Mouse (Mus musculus): ENCODE data around the gene Smad3. TPM values are rescaled to one million over a fixed set of nuclear protein-coding genes. Genes with fewer than 3 reads are reported as not detected.

Smad3 gene
- polyA plus RNA-seq, 1 experiment from 2014 or later, result 14.8 TPM

DNA sequence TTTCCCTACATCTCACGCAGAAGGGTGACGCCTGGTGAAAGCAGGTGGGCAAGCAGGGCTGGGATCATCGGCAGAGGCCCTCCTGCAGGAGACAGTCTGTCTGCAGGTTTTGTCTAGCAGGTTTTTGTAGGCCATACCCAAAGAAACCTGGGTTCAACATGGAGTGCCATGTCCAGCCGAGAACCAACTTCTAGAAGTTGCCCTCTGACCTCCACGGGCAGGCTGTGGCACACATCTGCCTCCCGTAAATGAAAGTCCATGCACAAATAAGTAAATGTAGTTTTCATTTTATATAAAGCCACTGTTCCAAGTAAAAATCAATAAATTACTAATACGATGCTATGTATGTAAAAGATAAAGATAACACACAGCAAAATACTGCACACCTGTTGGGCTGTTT lies 3.0 kb upstream of the Smad3 start:
- H3K36me3 ChIP-seq, result no peaks in the 10 kb centered on the region
- 68% methylated on average over 7 of the region's 7 CpGs for WGBS
- H3K9ac ChIP-seq, result no peak overlapping the region
- H3K27me3 ChIP-seq (replicated peaks), result no peaks in the 10 kb centered on the region
- peak overlapping the region; percentile 79 for H3K4me2 ChIP-seq (replicated peaks)
- no peaks in the 10 kb centered on the region for H3K9me3 ChIP-seq
- ATAC-seq, result no peak
- no peak overlapping the region for H3K4me3 ChIP-seq (replicated peaks)
- H3K4me1 ChIP-seq (replicated peaks), result peaks cover 21% of the 10 kb centered on the region
- peak overlapping the region; percentile 86 for H3K27ac ChIP-seq

DNA sequence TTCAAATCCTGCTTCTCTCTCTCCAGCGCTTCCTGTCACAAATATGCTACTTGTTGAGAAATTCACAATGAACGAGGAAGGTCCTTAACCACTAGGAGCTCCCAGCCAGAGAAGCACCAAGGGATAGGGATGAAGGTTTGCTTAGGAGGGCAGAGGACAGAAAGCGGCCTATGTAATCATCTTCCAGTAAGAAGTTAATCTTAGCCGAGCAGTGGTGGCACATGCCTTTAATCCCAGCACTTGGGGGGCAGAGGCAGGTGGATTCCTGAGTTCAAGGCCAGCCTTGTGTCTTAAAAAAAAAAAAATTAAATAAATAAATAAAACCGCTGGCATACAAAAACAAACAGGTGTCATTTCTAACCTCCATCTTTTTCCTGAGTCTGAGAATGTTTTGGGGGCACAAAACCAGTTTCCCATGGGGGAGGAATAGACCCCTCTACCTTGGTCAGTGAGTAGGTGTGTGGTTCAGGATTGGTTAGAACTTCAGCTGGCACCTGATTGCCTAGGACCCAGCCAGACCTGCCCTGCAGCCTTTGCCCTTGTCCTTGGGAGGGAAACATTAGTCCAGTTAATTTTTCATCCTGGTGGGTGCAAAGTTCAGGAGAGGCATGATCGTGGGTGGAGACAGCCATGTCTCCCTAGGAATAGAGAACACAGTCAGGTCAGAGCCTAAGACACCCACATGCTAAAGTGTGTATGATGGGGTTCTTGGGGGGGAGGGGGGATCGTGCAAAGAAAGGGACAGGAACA lies 2.4 kb upstream of the Smad3 start:
- H3K27ac ChIP-seq, result peak overlapping the region; percentile 98
- peak; percentile 37 for ATAC-seq
- no peaks in the 10 kb centered on the region for H3K9me3 ChIP-seq
- peaks cover 27% of the 10 kb centered on the region for H3K4me1 ChIP-seq (replicated peaks)
- H3K27me3 ChIP-seq (replicated peaks), result no peaks in the 10 kb centered on the region
- no peak overlapping the region for H3K4me3 ChIP-seq (replicated peaks)
- WGBS, result 57% methylated on average over 7 of the region's 7 CpGs
- peak overlapping the region; percentile 79 for H3K4me2 ChIP-seq (replicated peaks)
- no peak overlapping the region for H3K9ac ChIP-seq
- H3K36me3 ChIP-seq, result no peaks in the 10 kb centered on the region

DNA sequence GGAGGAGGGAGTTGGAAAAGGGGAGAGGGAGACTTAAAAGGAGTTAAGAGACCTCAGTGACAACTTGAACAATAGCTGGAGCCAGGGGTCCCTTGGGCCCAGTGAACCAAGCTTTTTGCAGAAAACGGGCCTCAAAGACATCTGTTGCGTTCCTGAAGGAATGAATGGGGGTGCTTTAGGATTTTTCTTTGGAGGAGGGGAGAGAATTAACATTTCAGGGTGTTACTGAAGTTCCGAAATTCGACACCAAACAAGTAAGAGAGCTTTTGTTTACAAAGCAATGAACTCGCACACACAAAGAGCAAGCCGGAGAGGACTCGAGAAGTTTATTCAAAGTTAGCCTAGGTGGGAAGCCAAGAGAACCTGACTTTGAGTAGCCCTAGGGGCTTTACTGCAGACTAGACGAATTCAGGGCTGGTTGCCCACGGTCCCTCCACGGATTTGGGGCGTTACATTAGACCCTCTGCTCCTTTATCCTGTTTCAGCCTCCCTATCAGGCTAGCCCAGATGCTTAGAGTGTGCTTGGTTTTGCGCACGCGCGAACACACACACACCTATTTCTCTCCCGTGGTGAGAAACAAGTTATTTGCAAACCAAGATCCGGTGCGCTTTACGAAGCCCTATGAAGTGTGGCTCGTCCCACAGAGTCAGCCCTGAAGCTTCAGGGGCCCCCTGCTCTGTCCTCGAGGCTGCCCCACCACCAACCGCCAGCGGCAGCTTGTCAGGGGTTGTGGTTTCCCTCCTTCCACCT lies 1.0 kb upstream of the Smad3 start:
- WGBS, result 2% methylated on average over 23 of the region's 23 CpGs
- 0 out of 2 replicates have a peak, but pooled peaks have one; percentile 3 for ATAC-seq
- Histone ChIP-seq H3K36me3 (no peaks in the 10 kb centered on the region), H3K4me1 (replicated peaks) (peaks cover 40% of the 10 kb centered on the region), H3K9me3 (no peaks in the 10 kb centered on the region), H3K4me2 (replicated peaks) (peak overlapping the region; percentile 79), H3K4me3 (replicated peaks) (peak overlapping the region; percentile 88), H3K27me3 (replicated peaks) (no peaks in the 10 kb centered on the region), H3K27ac (peak overlapping the region; percentile 98), H3K9ac (peak overlapping the region; percentile 98)

DNA sequence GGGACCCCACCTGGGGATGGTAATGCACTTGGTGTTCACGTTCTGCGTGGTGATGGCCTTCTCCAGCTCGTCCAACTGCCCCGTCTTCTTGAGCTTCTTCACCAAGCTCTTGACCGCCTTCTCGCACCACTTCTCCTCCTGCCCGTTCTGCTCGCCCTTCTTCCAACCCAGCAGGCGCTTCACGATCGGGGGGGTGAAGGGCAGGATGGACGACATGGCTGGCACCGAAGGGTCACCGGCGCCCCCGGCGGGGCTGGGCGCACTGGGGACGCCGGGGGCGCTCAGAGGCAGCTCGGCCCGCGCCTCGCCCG lies 377 bp downstream of the Smad3 start:
- H3K4me1 ChIP-seq (replicated peaks), result peaks cover 49% of the 10 kb centered on the region
- H3K36me3 ChIP-seq, result no peaks in the 10 kb centered on the region
- H3K9me3 ChIP-seq, result no peaks in the 10 kb centered on the region
- no peak for ATAC-seq
- WGBS, result under 1% methylated on average over 26 of the region's 26 CpGs
- H3K27me3 ChIP-seq (replicated peaks), result no peaks in the 10 kb centered on the region
- H3K27ac ChIP-seq, result peak overlapping the region; percentile 98
- peak overlapping the region; percentile 79 for H3K4me2 ChIP-seq (replicated peaks)
- H3K4me3 ChIP-seq (replicated peaks), result peak overlapping the region; percentile 88
- peak overlapping the region; percentile 98 for H3K9ac ChIP-seq

DNA sequence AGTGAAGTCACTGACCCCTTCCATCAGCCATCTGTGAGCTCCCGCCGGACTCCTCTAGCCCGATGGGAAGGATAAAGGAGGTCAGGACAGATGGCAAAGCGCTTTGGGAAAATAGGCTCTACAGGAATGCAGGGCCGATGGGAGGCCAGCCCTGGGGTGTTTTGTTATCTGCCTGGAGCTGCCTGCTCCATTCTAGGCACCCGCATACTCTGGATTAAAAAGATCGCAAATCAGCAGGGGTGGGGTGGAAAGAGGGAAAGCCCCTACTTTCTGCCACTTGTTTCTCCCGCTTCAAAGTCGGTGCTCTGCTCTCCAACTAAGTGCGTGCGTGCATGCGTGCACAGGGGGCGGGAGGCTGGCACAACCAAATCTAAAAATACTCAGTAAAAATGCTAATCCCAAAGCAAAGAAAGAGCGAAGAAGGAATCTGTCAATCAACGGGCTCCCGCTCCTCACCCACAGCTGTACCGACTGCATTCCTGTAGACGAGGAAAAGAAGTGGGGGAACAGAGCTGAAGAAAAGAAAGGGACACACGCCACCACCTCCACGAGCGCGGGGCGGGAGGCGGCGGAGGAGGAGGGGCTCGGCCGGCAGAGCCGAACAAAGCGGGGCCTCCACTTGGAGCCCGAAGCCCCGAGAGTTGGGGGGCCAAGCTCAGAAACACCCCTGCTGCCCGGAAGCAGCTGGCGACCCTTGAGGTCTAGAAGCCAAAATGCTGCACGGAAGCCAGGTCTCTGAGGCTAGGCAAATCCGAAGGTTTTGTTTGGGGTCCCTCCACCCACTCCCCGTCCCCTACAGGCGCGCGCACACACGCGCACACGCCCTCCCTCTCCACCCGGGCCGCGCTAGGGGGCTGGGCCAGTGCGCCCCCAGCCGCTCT lies 973 bp downstream of the Smad3 start:
- 0 out of 2 replicates have a peak, but pooled peaks have one; percentile 8 for ATAC-seq
- Histone ChIP-seq H3K4me2 (replicated peaks) (peak overlapping the region; percentile 79), H3K27ac (peak overlapping the region; percentile 98), H3K9ac (peak overlapping the region; percentile 98), H3K9me3 (no peaks in the 10 kb centered on the region), H3K27me3 (replicated peaks) (no peaks in the 10 kb centered on the region), H3K4me3 (replicated peaks) (peak overlapping the region; percentile 88), H3K36me3 (no peaks in the 10 kb centered on the region), H3K4me1 (replicated peaks) (peaks cover 54% of the 10 kb centered on the region)
- under 1% methylated on average over 47 of the region's 47 CpGs for WGBS

DNA sequence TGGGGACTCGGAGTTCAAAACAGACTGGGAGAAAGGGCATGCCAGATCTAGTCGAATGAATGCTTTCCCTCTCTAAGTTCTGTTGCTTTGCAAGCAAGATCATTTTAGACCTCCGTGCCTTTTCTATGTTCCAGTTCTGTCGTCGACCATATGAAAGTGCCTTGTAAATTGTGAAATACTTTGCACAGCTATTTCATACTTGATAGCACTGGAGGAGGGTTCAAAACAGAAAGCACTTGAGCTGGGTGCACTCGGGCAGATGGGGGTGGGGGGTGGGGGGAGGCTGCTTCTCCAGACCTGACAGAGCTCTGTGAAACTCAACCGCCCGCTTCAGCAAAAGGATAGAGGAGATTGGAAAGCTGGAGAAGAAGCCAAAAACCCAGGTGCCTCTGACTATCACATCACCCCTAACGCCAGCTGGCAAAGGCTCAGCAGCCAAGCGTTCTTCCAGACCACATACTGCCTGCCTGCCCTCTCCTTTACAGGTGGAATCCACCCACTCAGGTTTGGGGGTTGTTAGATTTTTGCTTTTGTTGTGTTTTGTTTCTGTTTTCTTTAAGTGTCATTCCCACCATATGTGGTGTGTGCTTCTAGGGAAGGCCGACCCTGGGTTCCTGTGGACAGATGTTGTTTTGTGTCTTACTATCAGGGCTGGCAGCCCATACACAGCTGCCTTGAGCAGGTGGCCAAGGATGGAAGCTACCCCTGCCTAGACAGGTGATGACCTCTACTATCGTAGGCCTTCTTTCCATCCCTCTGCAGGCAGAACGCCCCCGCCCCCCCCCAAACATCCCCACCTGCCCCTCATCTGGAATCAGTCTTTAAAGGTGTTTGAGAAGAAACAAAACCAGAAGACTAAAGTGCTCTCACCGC lies 1.9 kb downstream of the Smad3 start:
- no peak overlapping the region; the same call in 1 of the 2 replicates for H3K27ac ChIP-seq
- 14% methylated on average over 15 of the region's 15 CpGs for WGBS

DNA sequence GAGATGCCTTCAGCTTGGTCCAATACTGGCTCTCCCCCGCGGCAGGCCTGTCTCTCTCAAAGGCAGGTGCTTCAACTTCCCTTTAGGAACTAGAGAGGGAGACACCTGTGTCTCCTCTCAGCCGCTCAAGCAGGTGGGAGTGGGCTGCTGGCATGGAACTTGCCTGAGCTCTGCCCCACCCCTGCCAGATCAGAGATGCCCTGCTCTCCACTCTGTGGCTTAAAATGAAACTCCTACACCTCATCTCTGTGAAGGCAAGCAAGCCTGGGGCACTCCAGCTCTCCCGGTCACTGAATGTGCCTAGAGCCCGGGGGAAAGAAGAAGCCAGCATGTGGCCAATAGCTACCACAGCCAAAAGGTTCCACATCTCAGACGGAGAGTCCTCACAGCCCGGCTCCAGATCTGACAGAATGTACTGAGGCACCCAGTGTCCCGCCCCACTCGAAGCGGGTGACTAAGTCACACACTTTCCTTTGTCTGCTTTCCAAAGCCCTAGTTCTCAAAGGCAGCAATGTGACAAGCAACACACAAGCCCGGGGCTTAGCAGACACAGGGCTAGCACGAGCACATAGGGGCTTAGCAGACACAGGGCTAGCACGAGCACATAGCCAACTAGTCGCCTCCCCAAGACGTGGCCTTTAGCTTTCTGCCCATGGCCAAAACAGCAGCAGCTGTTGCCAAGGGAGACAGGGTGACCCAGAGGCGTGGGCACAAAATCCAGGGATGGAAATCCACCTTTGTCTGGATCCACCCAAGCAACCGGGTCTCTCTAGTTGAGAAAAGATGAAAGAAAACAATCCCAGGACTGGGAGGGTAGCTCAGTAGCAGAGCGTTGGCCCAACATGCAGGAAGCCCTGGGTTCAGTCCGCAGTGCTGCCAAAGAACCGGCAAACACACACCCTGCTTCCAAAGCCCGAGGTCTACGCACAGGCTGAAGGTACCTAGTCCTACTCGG lies 3.0 kb downstream of the Smad3 start:
- no peaks in the 10 kb centered on the region for H3K36me3 ChIP-seq
- peak overlapping the region; percentile 79 for H3K4me2 ChIP-seq (replicated peaks)
- H3K27me3 ChIP-seq (replicated peaks), result no peaks in the 10 kb centered on the region
- peaks cover 67% of the 10 kb centered on the region for H3K4me1 ChIP-seq (replicated peaks)
- H3K9me3 ChIP-seq, result no peaks in the 10 kb centered on the region
- ATAC-seq, result no peak
- H3K9ac ChIP-seq, result peak overlapping the region; percentile 98; the same call in 1 of the 2 replicates
- H3K27ac ChIP-seq, result no peak overlapping the region; the same call in 1 of the 2 replicates
- peak overlapping the region; percentile 88 for H3K4me3 ChIP-seq (replicated peaks)
- 51% methylated on average over 23 of the region's 23 CpGs for WGBS

More for the DNA sequence above, 1.9 kb downstream of the Smad3 start:
- no peak for ATAC-seq
- Histone ChIP-seq H3K9ac (peak overlapping the region; percentile 98), H3K9me3 (no peaks in the 10 kb centered on the region), H3K27me3 (replicated peaks) (no peaks in the 10 kb centered on the region), H3K36me3 (no peaks in the 10 kb centered on the region), H3K4me1 (replicated peaks) (peaks cover 58% of the 10 kb centered on the region), H3K4me3 (replicated peaks) (peak overlapping the region; percentile 88), H3K4me2 (replicated peaks) (peak overlapping the region; percentile 79)

DNA sequence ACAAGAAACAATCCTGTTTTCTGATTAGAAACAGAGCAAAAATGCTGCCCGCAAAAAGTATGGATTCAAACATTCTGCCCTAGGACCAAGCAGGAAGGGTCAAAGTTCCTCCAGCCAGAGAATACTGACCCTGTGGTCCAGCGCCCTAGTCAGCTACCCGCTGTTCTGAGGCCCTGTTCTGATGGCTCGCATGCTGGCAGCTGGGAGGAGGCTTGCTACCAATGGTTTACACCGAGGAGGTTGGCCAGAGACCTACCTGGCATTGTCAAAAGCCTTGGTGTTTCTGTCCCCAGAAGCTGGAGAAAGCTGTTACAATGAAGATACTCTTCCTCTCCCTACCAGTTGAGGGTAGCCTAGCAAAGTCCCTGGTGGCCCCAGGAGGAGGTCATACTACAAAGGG lies 3.8 kb downstream of the Smad3 start:
- H3K4me2 ChIP-seq (replicated peaks), result peak overlapping the region; percentile 79
- no peak overlapping the region; the same call in 1 of the 2 replicates for H3K27ac ChIP-seq
- H3K9me3 ChIP-seq, result no peaks in the 10 kb centered on the region
- peaks cover 68% of the 10 kb centered on the region for H3K4me1 ChIP-seq (replicated peaks)
- H3K4me3 ChIP-seq (replicated peaks), result peak overlapping the region; percentile 88; the same call in 1 of the 2 replicates
- WGBS, result 71% methylated on average over 5 of the region's 5 CpGs
- no peaks in the 10 kb centered on the region for H3K27me3 ChIP-seq (replicated peaks)
- no peak for ATAC-seq
- H3K9ac ChIP-seq, result no peak overlapping the region
- no peaks in the 10 kb centered on the region for H3K36me3 ChIP-seq

DNA sequence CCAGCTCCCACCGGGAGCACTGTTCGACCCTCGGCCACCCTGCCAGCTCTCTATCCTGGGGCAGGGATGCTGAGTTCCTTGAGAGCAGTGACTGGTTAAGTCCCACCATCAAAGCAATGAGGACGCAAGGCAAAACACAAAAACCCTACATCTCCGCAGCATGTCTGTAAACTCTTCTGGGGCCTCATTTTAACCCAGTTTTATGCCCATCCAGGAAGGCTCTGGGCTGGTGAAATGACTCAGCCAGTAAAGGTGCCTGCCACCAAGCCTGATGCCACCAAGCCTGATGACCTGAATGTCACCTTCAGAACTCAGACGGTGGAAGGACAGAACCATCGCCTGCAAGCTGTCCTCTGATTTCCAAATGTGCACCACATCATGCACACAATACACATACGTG lies 4.4 kb downstream of the Smad3 start:
- Histone ChIP-seq H3K27ac (no peak overlapping the region), H3K4me1 (replicated peaks) (peaks cover 71% of the 10 kb centered on the region), H3K27me3 (replicated peaks) (no peaks in the 10 kb centered on the region), H3K9ac (no peak overlapping the region), H3K4me2 (replicated peaks) (peak overlapping the region; percentile 79), H3K4me3 (replicated peaks) (no peak overlapping the region), H3K36me3 (no peaks in the 10 kb centered on the region), H3K9me3 (no peaks in the 10 kb centered on the region)
- WGBS, result 76% methylated on average over 8 of the region's 8 CpGs
- ATAC-seq, result no peak

DNA sequence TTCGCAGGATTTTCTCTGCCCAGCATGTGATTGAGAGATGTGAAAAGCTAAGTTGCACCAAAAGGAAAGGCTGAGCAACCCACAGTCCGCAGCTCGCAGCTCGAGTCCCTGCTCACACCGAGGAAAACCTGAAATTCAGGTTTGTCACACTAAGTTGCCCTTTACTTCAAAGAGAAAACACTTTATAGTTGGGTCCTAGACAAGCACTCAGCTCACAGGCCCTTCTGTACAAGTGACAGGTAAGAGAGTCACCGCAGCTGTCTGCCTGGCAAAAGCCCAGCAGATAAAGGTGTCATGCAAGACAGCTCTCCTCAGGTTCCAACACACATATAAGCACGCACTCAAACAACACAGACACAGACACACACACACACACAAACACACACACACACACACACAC lies 5.2 kb downstream of the Smad3 start:
- peaks cover 79% of the 10 kb centered on the region for H3K4me1 ChIP-seq (replicated peaks)
- 0 out of 2 replicates have a peak overlapping the region, but pooled peaks have one; percentile 5 for H3K4me2 ChIP-seq (replicated peaks)
- H3K9ac ChIP-seq, result no peak overlapping the region
- no peaks in the 10 kb centered on the region for H3K9me3 ChIP-seq
- H3K4me3 ChIP-seq (replicated peaks), result no peak overlapping the region
- no peaks in the 10 kb centered on the region for H3K36me3 ChIP-seq
- 46% methylated on average over 7 of the region's 7 CpGs for WGBS
- no peak for ATAC-seq
- H3K27me3 ChIP-seq (replicated peaks), result no peaks in the 10 kb centered on the region
- H3K27ac ChIP-seq, result 0 out of 2 replicates have a peak overlapping the region, but pooled peaks have one; percentile 13
